Mouse (Mus musculus): ENCODE measurements around the gene Gpr68. TPM values are rescaled to one million over a fixed set of nuclear protein-coding genes. Genes with fewer than 3 reads are reported as not detected.

Gpr68 gene
- polyA plus RNA-seq, 1 experiment from 2014 or later, result 10.8 TPM

DNA sequence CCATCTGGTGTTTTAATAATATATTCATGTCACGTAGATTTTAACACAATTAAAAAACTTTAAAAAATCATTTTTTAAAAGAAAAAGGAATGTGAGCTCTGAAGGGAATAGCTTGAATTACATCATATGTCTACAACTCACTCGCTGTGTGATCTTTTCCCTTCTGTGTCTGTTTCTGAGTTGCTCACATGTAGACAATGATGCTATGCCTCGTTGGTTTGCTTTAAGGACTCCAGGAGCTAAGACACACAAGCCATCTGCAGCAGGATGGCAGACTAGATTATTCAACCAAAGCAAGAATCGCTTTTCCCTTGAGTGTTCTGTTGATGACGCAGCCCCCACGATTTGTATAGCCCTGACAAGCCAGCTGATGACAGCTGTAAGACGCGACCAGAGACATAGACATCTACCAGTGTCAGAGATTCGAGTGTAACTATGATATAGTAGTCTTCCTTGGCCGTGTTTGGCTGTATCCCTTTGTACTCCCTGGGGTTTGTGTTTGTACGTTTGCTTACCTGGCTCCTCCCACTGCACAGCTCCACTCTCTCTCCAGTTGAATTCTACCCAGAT, 42.4 kb downstream of the Gpr68 start:
- ATAC-seq (ENCODE audit: low FRiP score), result peak; percentile 30; the same call in 1 of the 2 replicates
- H3K4me2 ChIP-seq, result no peak overlapping the region
- WGBS, result 47% methylated on average over 11 of the region's 11 CpGs

DNA sequence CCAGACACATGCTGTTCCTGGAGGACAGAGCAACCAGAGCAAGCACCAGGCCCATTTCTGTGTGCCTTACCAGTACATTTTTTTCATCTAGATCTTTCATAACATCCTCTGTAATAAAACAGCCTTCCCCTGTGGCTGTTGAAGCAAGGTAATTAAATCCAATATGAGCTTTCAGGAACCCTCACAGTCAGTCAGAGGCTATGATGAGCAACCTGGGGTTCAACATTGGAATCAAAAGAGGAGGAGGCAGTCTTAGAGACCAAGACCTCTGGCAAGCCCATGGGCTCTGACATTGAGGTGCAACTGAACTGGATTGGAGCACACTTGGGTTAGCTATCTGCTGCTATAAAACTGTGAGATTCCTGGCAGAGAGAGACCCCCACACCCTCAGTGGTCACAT, 42.9 kb downstream of the Gpr68 start:
- no peaks in the 10 kb centered on the region for H3K27me3 ChIP-seq (replicated peaks)
- peak; percentile 53; the same call in 1 of the 2 replicates for ATAC-seq (ENCODE audit: low FRiP score)
- H3K27ac ChIP-seq (replicated peaks), result 0 out of 2 replicates have a peak overlapping the region, but pooled peaks have one; percentile 28

More for the DNA sequence above, 42.4 kb downstream of the Gpr68 start:
- no peaks in the 10 kb centered on the region for H3K36me3 ChIP-seq
- peaks cover 12% of the 10 kb centered on the region; the same call in 1 of the 2 replicates for H3K4me1 ChIP-seq
- H3K27me3 ChIP-seq (replicated peaks), result no peaks in the 10 kb centered on the region
- H3K9ac ChIP-seq (replicated peaks), result no peak overlapping the region
- H3K9me3 ChIP-seq (replicated peaks), result no peaks in the 10 kb centered on the region
- no peak overlapping the region for H3K4me3 ChIP-seq (replicated peaks)
- H3K27ac ChIP-seq (replicated peaks), result peak overlapping the region; percentile 28; the same call in 1 of the 2 replicates

DNA sequence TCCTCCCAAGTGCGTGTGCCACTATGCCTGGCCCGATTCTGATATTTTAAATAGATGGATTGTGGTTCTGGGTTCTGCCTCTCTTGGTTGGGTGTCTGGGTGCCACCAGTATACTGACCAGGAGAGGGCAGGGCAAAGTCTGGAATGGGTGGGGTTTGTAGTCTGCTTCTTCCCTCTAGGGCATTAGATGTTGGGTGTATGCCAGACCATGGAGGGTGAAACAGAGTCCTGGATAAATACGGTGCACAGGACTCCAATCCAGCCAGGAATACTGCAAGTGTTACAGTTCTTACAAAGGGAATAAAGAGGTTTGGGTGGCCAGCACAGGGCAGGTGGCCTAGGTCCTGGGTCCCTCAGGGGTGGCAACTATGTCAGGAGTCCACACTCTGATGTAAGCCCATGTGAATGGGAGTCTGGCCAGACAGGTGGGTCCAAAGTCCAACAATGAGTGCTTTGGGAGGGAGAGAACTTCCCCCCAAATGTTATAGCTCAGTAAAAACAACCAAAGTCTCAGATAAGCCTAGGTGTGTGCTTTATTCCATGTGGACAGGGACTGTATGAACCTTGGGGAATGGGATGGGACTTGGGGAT, 45.0 kb downstream of the Gpr68 start:
- WGBS, result 94% methylated on average over 3 of the region's 3 CpGs
- no peak for ATAC-seq (ENCODE audit: low FRiP score)
- Histone ChIP-seq H3K4me3 (replicated peaks) (no peak overlapping the region), H3K36me3 (no peaks in the 10 kb centered on the region), H3K27ac (replicated peaks) (no peak overlapping the region), H3K27me3 (replicated peaks) (no peaks in the 10 kb centered on the region), H3K9me3 (replicated peaks) (no peaks in the 10 kb centered on the region), H3K4me2 (no peak overlapping the region), H3K4me1 (peaks cover 12% of the 10 kb centered on the region; the same call in 1 of the 2 replicates), H3K9ac (replicated peaks) (no peak overlapping the region)

More for the DNA sequence above, 42.9 kb downstream of the Gpr68 start:
- Histone ChIP-seq H3K9me3 (replicated peaks) (no peaks in the 10 kb centered on the region), H3K4me1 (peaks cover 12% of the 10 kb centered on the region; the same call in 1 of the 2 replicates), H3K9ac (replicated peaks) (no peak overlapping the region), H3K4me2 (no peak overlapping the region), H3K36me3 (no peaks in the 10 kb centered on the region), H3K4me3 (replicated peaks) (no peak overlapping the region)

DNA sequence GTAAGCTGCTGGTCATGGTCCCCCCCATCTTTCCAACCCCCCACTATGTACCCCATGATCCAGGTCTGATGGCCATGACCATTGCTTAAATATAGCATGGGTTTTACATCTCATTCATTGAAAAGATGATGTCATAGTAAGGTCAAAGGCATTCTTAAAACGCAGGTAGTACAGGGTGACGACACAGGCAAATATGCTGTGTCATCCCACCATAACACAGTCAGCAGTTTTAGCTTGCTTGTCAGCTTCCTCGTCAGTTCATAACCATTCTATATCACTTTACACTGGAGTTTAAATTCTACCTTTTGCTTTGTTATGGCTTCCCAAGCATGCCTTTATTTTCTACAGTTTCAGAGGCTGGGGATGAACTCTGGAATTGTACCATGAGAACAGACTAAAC, 45.7 kb downstream of the Gpr68 start:
- H3K9ac ChIP-seq (replicated peaks), result no peak overlapping the region
- no peak for ATAC-seq (ENCODE audit: low FRiP score)
- H3K9me3 ChIP-seq (replicated peaks), result no peaks in the 10 kb centered on the region
- H3K4me2 ChIP-seq, result no peak overlapping the region
- no peak overlapping the region for H3K4me3 ChIP-seq (replicated peaks)
- H3K27me3 ChIP-seq (replicated peaks), result no peaks in the 10 kb centered on the region
- 89% methylated on average over 3 of the region's 3 CpGs for WGBS
- peaks cover 14% of the 10 kb centered on the region; the same call in 1 of the 2 replicates for H3K4me1 ChIP-seq
- no peak overlapping the region for H3K27ac ChIP-seq (replicated peaks)
- H3K36me3 ChIP-seq, result no peaks in the 10 kb centered on the region

DNA sequence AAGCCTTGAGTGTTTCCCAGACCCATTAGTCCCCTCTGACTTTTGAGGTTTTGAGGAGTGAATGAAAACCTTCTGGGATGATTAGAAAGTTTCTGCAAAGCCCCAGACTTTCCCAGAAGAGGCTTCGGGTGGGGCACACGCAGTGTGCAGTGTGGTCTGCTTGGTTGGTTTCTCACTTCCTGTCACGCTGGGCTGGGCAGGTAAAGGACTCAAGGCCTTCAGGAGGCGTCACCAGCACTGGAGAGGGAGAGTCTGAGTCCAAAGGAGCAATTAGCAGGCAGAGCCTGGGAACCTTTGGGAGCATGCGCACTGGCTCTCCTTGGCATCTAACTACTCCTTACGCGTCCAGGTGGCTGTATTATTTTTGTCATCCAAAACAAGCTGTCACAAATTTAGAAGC, 50.2 kb downstream of the Gpr68 start:
- H3K4me2 ChIP-seq, result no peak overlapping the region
- no peak overlapping the region for H3K9ac ChIP-seq (replicated peaks)
- H3K9me3 ChIP-seq (replicated peaks), result no peaks in the 10 kb centered on the region
- no peaks in the 10 kb centered on the region for H3K27me3 ChIP-seq (replicated peaks)
- no peak overlapping the region for H3K4me3 ChIP-seq (replicated peaks)
- no peaks in the 10 kb centered on the region for H3K36me3 ChIP-seq
- ATAC-seq (ENCODE audit: low FRiP score), result no peak
- H3K4me1 ChIP-seq, result 0 out of 2 replicates have a peak, but pooled peaks cover 2% of the 10 kb centered on the region
- WGBS, result 80% methylated on average over 7 of the region's 7 CpGs
- H3K27ac ChIP-seq (replicated peaks), result no peak overlapping the region

DNA sequence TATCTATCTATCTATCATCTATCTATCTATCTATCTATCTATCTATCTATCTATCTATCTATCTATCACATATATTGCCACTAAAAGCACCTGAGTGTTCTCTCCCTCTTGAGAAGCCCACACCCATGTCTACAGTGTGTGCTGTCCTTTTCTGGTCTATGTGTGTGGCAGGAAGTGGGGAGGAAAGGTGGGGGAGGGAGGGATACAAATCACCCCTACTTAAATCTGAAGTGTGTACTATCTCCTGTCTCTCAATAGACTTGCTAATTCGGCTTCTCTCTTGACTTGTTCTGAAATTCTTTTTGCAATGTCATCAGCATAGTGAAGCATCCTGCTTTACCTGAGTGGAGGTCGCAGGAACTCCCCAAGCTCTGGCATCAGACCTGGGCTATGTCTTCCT, 51.7 kb downstream of the Gpr68 start:
- H3K9me3 ChIP-seq (replicated peaks), result no peaks in the 10 kb centered on the region
- no peak overlapping the region for H3K9ac ChIP-seq (replicated peaks)
- no peak overlapping the region for H3K4me3 ChIP-seq (replicated peaks)
- ATAC-seq (ENCODE audit: low FRiP score), result no peak
- WGBS, result 87% methylated on average over 2 of the region's 2 CpGs
- H3K27ac ChIP-seq (replicated peaks), result no peak overlapping the region
- 0 out of 2 replicates have a peak, but pooled peaks cover 2% of the 10 kb centered on the region for H3K4me1 ChIP-seq
- H3K27me3 ChIP-seq (replicated peaks), result no peaks in the 10 kb centered on the region
- no peak overlapping the region for H3K4me2 ChIP-seq
- H3K36me3 ChIP-seq, result no peaks in the 10 kb centered on the region

DNA sequence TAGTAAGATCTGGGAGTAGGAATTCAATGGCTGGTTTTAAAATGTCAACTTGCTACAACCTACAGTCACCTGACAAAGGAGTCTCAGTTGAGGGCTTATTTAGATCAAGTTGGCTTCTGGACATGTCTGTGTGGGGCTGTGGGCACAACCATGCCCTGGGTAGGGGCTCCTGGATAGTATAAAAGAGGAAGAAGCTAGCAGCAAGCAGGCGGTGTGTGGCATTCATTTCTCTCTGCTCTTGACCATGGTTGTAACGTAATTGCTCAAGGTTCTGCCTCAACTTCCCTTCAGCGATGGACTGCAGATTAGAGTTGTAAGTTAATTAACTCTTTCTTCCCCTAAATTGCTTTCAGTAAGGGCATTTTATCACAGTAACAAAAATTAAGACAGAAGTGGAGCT, 55.6 kb downstream of the Gpr68 start:
- no peak overlapping the region for H3K4me3 ChIP-seq (replicated peaks)
- peaks cover 1% of the 10 kb centered on the region; the same call in 1 of the 2 replicates for H3K4me1 ChIP-seq
- no peak overlapping the region for H3K9ac ChIP-seq (replicated peaks)
- ATAC-seq (ENCODE audit: low FRiP score), result no peak
- H3K9me3 ChIP-seq (replicated peaks), result no peaks in the 10 kb centered on the region
- H3K27ac ChIP-seq (replicated peaks), result no peak overlapping the region
- H3K27me3 ChIP-seq (replicated peaks), result no peaks in the 10 kb centered on the region; the same call in 1 of the 2 replicates
- no peak overlapping the region for H3K4me2 ChIP-seq
- H3K36me3 ChIP-seq, result no peaks in the 10 kb centered on the region
- WGBS, result 89% methylated on average over 3 of the region's 3 CpGs

DNA sequence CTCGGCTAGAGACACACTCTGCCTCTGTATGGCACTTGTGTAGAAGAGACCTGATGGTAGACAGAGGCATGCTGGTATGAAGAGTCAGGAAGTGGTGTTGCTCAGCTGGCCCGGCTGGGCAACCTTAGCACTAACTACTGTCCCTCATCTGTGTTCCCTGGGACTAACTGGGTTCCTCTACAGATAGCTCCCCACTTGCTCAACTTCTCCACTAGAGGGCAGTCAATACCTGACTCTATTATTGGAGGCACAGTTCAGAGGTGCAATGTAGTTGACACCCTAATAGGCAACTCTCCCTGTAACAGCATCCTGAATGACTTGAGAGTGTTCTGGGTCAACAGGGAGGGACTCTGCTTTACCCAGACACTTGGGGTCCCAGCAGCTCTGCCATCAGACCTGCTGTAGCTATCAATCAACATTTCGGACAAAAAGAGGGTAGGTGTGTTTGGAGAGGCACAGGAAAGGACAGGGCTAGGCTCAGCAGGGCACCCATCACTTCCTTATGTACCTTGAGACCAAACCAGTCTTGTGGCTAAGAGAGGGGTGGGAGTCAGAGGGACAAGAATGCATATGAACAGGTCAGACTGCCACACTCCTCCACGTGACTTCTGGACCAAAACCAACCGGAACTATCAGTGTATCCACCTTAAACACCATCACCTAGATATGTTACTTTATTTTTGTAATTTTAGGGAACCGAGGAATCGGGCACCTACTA, 58.4 kb downstream of the Gpr68 start:
- 82% methylated on average over 7 of the region's 7 CpGs for WGBS
- peak; percentile 66 for ATAC-seq (ENCODE audit: low FRiP score)
- no peak overlapping the region for H3K4me2 ChIP-seq
- peaks cover 2% of the 10 kb centered on the region; the same call in 1 of the 2 replicates for H3K4me1 ChIP-seq
- no peaks in the 10 kb centered on the region for H3K9me3 ChIP-seq (replicated peaks)
- no peaks in the 10 kb centered on the region for H3K36me3 ChIP-seq
- H3K9ac ChIP-seq (replicated peaks), result no peak overlapping the region
- no peaks in the 10 kb centered on the region; the same call in 1 of the 2 replicates for H3K27me3 ChIP-seq (replicated peaks)
- H3K4me3 ChIP-seq (replicated peaks), result no peak overlapping the region
- no peak overlapping the region for H3K27ac ChIP-seq (replicated peaks)

DNA sequence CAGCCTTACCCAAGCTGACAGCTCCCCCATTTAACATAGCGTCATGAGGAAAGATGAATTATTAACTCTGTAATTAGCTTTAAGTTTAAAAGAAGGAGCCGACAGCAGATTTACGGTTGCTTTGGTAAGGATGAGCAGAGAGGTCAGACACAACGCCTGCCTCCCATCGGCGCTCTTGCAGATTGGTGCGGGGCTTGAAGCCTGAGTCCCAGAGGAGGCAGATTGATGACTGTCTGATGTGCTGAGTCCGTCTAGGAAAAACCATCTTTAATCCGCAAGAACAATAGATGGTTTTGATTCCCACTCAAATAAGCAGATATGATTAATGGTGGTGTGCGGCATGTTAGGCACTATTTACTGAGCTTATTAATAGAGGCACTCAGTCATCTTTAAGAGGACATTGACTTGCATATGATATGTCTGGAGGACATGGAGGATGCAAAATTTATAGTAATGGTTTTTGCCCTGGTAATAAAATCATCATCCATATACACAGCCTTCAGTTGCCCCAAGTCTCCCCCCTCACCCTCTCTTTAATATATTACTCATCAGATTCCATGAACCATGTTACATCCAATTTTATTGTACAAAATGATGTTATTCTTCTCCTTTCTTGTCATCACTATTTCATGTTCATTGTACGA, 60.4 kb downstream of the Gpr68 start:
- Histone ChIP-seq H3K36me3 (no peaks in the 10 kb centered on the region), H3K9me3 (replicated peaks) (no peaks in the 10 kb centered on the region), H3K4me2 (no peak overlapping the region), H3K9ac (replicated peaks) (no peak overlapping the region), H3K4me1 (peaks cover 2% of the 10 kb centered on the region; the same call in 1 of the 2 replicates), H3K4me3 (replicated peaks) (no peak overlapping the region), H3K27me3 (replicated peaks) (no peaks in the 10 kb centered on the region; the same call in 1 of the 2 replicates), H3K27ac (replicated peaks) (no peak overlapping the region)
- WGBS, result 34% methylated on average over 11 of the region's 11 CpGs
- ATAC-seq (ENCODE audit: low FRiP score), result peak; percentile 50

DNA sequence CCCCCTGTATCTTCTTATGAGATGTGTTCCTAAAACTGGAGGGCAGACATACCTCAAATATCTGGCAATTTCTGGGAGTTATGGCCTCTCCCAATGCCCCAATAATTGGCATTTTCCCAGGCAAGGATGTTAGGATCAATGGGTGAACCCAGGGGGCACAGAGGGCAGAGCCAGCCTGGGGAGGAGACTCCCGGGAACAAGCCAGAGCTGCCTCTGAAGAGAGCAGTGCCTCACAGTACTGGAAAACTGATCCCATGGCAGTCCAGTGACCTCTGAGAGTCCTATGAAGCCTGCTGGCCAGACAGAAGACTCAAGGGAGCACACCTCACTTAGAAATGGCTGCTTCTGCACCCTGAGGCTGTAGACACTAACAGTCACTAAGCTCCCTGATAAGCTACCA, 61.4 kb downstream of the Gpr68 start:
- Histone ChIP-seq H3K4me2 (no peak overlapping the region), H3K27me3 (replicated peaks) (no peaks in the 10 kb centered on the region; the same call in 1 of the 2 replicates), H3K4me3 (replicated peaks) (no peak overlapping the region), H3K9ac (replicated peaks) (no peak overlapping the region), H3K9me3 (replicated peaks) (no peaks in the 10 kb centered on the region), H3K27ac (replicated peaks) (no peak overlapping the region), H3K36me3 (no peaks in the 10 kb centered on the region), H3K4me1 (peaks cover 2% of the 10 kb centered on the region; the same call in 1 of the 2 replicates)
- no peak for ATAC-seq (ENCODE audit: low FRiP score)
- WGBS, result 33% methylated on average over 1 of the region's 1 CpGs

DNA sequence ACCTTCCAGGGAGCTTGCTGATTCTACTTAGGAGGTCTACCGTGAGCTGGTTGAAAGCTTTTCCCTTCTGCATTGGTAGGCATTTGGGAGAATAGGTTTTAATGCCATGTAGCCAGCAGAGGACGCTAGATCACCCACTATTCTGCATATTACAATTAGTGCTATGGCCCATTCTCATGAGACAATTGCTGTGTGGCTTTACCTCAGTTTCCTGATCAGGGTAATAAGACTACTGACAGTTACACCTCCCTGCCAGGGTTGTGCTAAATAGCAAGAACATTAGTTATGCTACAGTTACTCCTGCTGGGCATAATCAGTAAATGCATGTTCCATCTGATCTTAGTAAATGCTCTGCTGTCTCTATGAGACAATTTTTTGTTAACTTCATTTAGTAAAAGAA, 62.2 kb downstream of the Gpr68 start:
- Histone ChIP-seq H3K4me2 (no peak overlapping the region), H3K4me1 (peaks cover 2% of the 10 kb centered on the region; the same call in 1 of the 2 replicates), H3K9ac (replicated peaks) (no peak overlapping the region), H3K9me3 (replicated peaks) (no peaks in the 10 kb centered on the region), H3K4me3 (replicated peaks) (no peak overlapping the region), H3K27ac (replicated peaks) (no peak overlapping the region), H3K27me3 (replicated peaks) (no peaks in the 10 kb centered on the region; the same call in 1 of the 2 replicates), H3K36me3 (no peaks in the 10 kb centered on the region)
- WGBS, result 40% methylated on average over 2 of the region's 2 CpGs
- ATAC-seq (ENCODE audit: low FRiP score), result no peak

All from neural tube, embryonic 15.5 days (tissue).